ENCODE assay signal across 24 mouse cellular contexts in genomic region chr19:59349329-59349960, GRCm38 (mm10). TPM values are rescaled to one million over a fixed set of nuclear protein-coding genes. Genes with fewer than 3 reads are reported as not detected.
"Had no signal": no experiment of that assay in that cellular context is flagged by ENCODE, and none has a peak within 500 bp of the region (broad histone marks: within the 10 kb centered on the region; RNA-seq: fewer than 3 reads in every experiment).

No protein-coding gene starts in this region.

- H3K27me3 ChIP-seq: hindbrain, embryonic 13.5 days; hindbrain, embryonic 15.5 days; kidney, embryonic 15.5 days; limb, embryonic 15.5 days had no signal

- H3K9ac ChIP-seq: heart, embryonic 12.5 days; hindbrain, embryonic 13.5 days; hindbrain, embryonic 15.5 days; kidney, embryonic 15.5 days; limb, embryonic 13.5 days; limb, embryonic 15.5 days; liver, embryonic 12.5 days; liver, embryonic 14.5 days had no signal

- H3K4me3 ChIP-seq: heart, embryonic 10.5 days; heart, embryonic 12.5 days; hindbrain, embryonic 13.5 days; hindbrain, embryonic 15.5 days; kidney, embryonic 15.5 days; limb, embryonic 13.5 days; limb, embryonic 15.5 days; liver, embryonic 12.5 days had no signal

- ATAC-seq: hindbrain, postnatal 0 days; intestine, embryonic 16.5 days; liver, embryonic 12.5 days had no signal

- H3K4me2 ChIP-seq: heart, embryonic 12.5 days; hindbrain, embryonic 13.5 days; hindbrain, embryonic 15.5 days; kidney, embryonic 15.5 days; limb, embryonic 13.5 days; limb, embryonic 15.5 days; liver, embryonic 12.5 days had no signal

- H3K9me3 ChIP-seq: heart, embryonic 10.5 days; heart, embryonic 12.5 days; hindbrain, embryonic 13.5 days; hindbrain, embryonic 15.5 days; kidney, embryonic 15.5 days; limb, embryonic 13.5 days; limb, embryonic 15.5 days; liver, embryonic 12.5 days had no signal

- H3K27ac ChIP-seq: heart, embryonic 10.5 days; hindbrain, embryonic 13.5 days; hindbrain, embryonic 15.5 days; hindbrain, postnatal 0 days; kidney, embryonic 15.5 days; kidney, postnatal 0 days; limb, embryonic 13.5 days; limb, embryonic 15.5 days; liver, embryonic 12.5 days; liver, embryonic 14.5 days had no signal

- H3K36me3 ChIP-seq: heart, embryonic 10.5 days; heart, embryonic 12.5 days; hindbrain, embryonic 13.5 days; hindbrain, embryonic 15.5 days; kidney, embryonic 15.5 days; limb, embryonic 13.5 days; limb, embryonic 15.5 days; liver, embryonic 12.5 days had no signal

- DNase-seq: gastrocnemius, postnatal 14 days; gastrocnemius, postnatal 36 days; heart, adult 18-20 months; heart, postnatal 14 days; heart, postnatal 36 days; kidney, adult 11 months; kidney, adult 2 months; kidney, adult 9 months; kidney, postnatal 14 days; kidney, postnatal 36 days; layer of hippocampus, adult 9-11 months; left cerebral cortex, postnatal 4 days had no signal

RNA-seq across cellular contexts. Expression of gene Rps12-ps3, which starts 27.4 kb away (rescaled TPM):
- polyA plus RNA-seq: hindbrain, embryonic 15.5 days had no signal
